Mouse (Mus musculus) C2C12 (cell line): ENCODE data around the gene Srrt. TPM values are rescaled to one million over a fixed set of nuclear protein-coding genes. Genes with fewer than 3 reads are reported as not detected.

Experiments used
- H3K27me3 ChIP-seq: one replicate; pipeline ENCODE4 v1.6.1; 2011; ENCODE audit not compliant: control insufficient read depth, insufficient read depth, insufficient read length
- H3K36me3 ChIP-seq: one replicate; pipeline ENCODE4 v1.6.1; 2011; ENCODE audit not compliant: control insufficient read depth, insufficient read depth
- H3K4me3 ChIP-seq: one replicate; pipeline ENCODE4 v1.5.1; 2011; ENCODE audit warnings: mild to moderate bottlenecking, control low read depth; ENCODE audit not compliant: poor library complexity, insufficient read depth, severe bottlenecking
- H3K79me2 ChIP-seq: one replicate; pipeline ENCODE4 v1.6.1; 2011; ENCODE audit not compliant: control insufficient read depth, insufficient read depth
- H3K79me3 ChIP-seq: one replicate; pipeline ENCODE4 v1.6.1; 2011; ENCODE audit warnings: low read depth, control low read depth
- H3ac ChIP-seq: one replicate; pipeline ENCODE3; 2011; ENCODE audit warnings: low read depth; ENCODE audit not compliant: control insufficient read depth, insufficient read length
- CEBPB ChIP-seq: IDR thresholded peaks from one replicate; pipeline ENCODE4 v1.6.1; 2011; ENCODE audit warnings: low read depth, mild to moderate bottlenecking, control low read depth, moderate library complexity
- CTCF ChIP-seq: IDR thresholded peaks from one replicate; pipeline ENCODE4 v1.5.1; 2011; ENCODE audit not compliant: control insufficient read depth, insufficient read depth, insufficient read length
- FOSL1 ChIP-seq: IDR thresholded peaks from one replicate; pipeline ENCODE4 v1.8.0; 2011; ENCODE audit warnings: mild to moderate bottlenecking, low read length; ENCODE audit not compliant: poor library complexity, insufficient read depth, severe bottlenecking
- MAX ChIP-seq: IDR thresholded peaks from one replicate; pipeline ENCODE4 v1.6.1; 2011; ENCODE audit warnings: mild to moderate bottlenecking, control low read depth
- MYOD1 ChIP-seq: IDR thresholded peaks from one replicate; pipeline ENCODE4 v1.6.1; 2011; ENCODE audit warnings: low read depth; ENCODE audit not compliant: control insufficient read depth, insufficient read length
- MYOG ChIP-seq: IDR thresholded peaks from one replicate; pipeline ENCODE4 v1.6.1; 2011; ENCODE audit not compliant: control insufficient read depth, insufficient read length; ENCODE audit errors: extremely low read depth
- USF1 ChIP-seq: IDR thresholded peaks from one replicate; pipeline ENCODE4 v1.6.1; 2011; ENCODE audit warnings: low read depth, mild to moderate bottlenecking, control low read depth, moderate library complexity
- polyA plus RNA-seq: library from polyadenylated mRNA; unstranded; fragments of >200 nt; fragmentation: generic; extraction: Trizol; gene quantifications from one replicate; pipeline ENCODE4 v1.2.1, GENCODE M21; 2012; ENCODE audit warnings: missing spikeins

Srrt gene
- polyA plus RNA-seq, 1 experiment: 130 TPM

- peaks cover 15% of the 10 kb centered on the region for H3K36me3 ChIP-seq
- no peak for TF ChIP-seq USF1
- TF ChIP-seq CTCF: peak; percentile 7
- H3K27me3 ChIP-seq: no peaks in the 10 kb centered on the region
- H3K4me3 ChIP-seq: no peak overlapping the region
- H3K79me2 ChIP-seq: peaks cover 30% of the 10 kb centered on the region
- H3ac ChIP-seq: no peak overlapping the region
- peaks cover 24% of the 10 kb centered on the region for H3K79me3 ChIP-seq
Measured at GRCm38 (mm10) chr5:137315084-137315903, 7.8 kb upstream of the Srrt start.

- Histone ChIP-seq H3K36me3 (peaks cover 23% of the 10 kb centered on the region), H3K79me3 (peaks cover 24% of the 10 kb centered on the region), H3K4me3 (peak within 1 kb of the TSS; percentile 72), H3ac (peak within 1 kb of the TSS; percentile 83), H3K27me3 (no peaks in the 10 kb centered on the region), H3K79me2 (peaks cover 38% of the 10 kb centered on the region)
- TF ChIP-seq MAX: no peak
- no peak for TF ChIP-seq MYOD1
- TF ChIP-seq MYOG: no peak
- no peak for TF ChIP-seq FOSL1
- TF ChIP-seq USF1: peak; percentile 98
- TF ChIP-seq CTCF: no peak
- no peak for TF ChIP-seq CEBPB
Measured at GRCm38 (mm10) chr5:137314193-137315083, 7.0 kb upstream of the Srrt start, which contains the start of gene Trip6. Trip6 (minus strand) TSS chr5:137314404.

GRCm38 (mm10) chr5:137313466-137314192, 6.2 kb upstream of the Srrt start:
- H3K79me3 ChIP-seq: peaks cover 24% of the 10 kb centered on the region
- peaks cover 44% of the 10 kb centered on the region for H3K79me2 ChIP-seq
- H3K27me3 ChIP-seq: no peaks in the 10 kb centered on the region
- TF ChIP-seq CEBPB: peak; percentile 60
- TF ChIP-seq MYOD1: no peak
- peaks cover 31% of the 10 kb centered on the region for H3K36me3 ChIP-seq
- peak overlapping the region; percentile 72 for H3K4me3 ChIP-seq
- H3ac ChIP-seq: peak overlapping the region; percentile 83

GRCm38 (mm10) chr5:137308356-137308755, 882 bp upstream of the Srrt start:
- no peaks in the 10 kb centered on the region for H3K27me3 ChIP-seq
- peaks cover 57% of the 10 kb centered on the region for H3K79me3 ChIP-seq
- TF ChIP-seq MAX (no peak), CTCF (no peak), MYOG (no peak), CEBPB (no peak), FOSL1 (no peak), MYOD1 (no peak), USF1 (no peak)
- H3K36me3 ChIP-seq: peaks cover 56% of the 10 kb centered on the region
- peaks cover 87% of the 10 kb centered on the region for H3K79me2 ChIP-seq
- H3ac ChIP-seq: no peak overlapping the region
- peak overlapping the region; percentile 80 for H3K4me3 ChIP-seq

GRCm38 (mm10) chr5:137306439-137307005, 952 bp downstream of the Srrt start:
- Histone ChIP-seq H3K79me2 (peaks cover 81% of the 10 kb centered on the region), H3K36me3 (peaks cover 67% of the 10 kb centered on the region), H3ac (peak overlapping the region; percentile 93), H3K79me3 (peaks cover 49% of the 10 kb centered on the region), H3K4me3 (peak overlapping the region; percentile 80), H3K27me3 (no peaks in the 10 kb centered on the region)
- no peak for TF ChIP-seq MAX
- no peak for TF ChIP-seq CEBPB
- TF ChIP-seq CTCF: no peak
- TF ChIP-seq USF1: no peak
- TF ChIP-seq MYOD1: no peak
- TF ChIP-seq MYOG: no peak
- TF ChIP-seq FOSL1: no peak
